Mouse (Mus musculus) ES-Bruce4 (cell line): ENCODE results near the gene Fbxo6. TPM values are rescaled to one million over a fixed set of nuclear protein-coding genes. Genes with fewer than 3 reads are reported as not detected.

ENCODE experiments used
- H3K27ac ChIP-seq: 2 replicates; pipeline ENCODE4 v1.5.1; 2012; ENCODE audit warnings: low read length, inconsistent platforms; ENCODE audit not compliant: insufficient read depth
- H3K27me3 ChIP-seq: 2 replicates; pipeline ENCODE4 v1.6.1; 2012; ENCODE audit warnings: mild to moderate bottlenecking, low read length, inconsistent platforms; ENCODE audit not compliant: control insufficient read depth, poor library complexity, insufficient read depth, severe bottlenecking
- H3K36me3 ChIP-seq: 2 replicates; pipeline ENCODE4 v1.6.1; 2012; ENCODE audit warnings: inconsistent platforms, mild to moderate bottlenecking, low read length, moderate library complexity; ENCODE audit not compliant: control insufficient read depth, poor library complexity, insufficient read depth, severe bottlenecking
- H3K4me1 ChIP-seq: one replicate; pipeline ENCODE4 v1.8.1; 2011; ENCODE audit warnings: low read length; ENCODE audit not compliant: control insufficient read depth, insufficient read depth
- H3K4me3 ChIP-seq: 2 replicates; pipeline ENCODE4 v1.5.1; 2011; ENCODE audit warnings: low read depth, mild to moderate bottlenecking, low read length
- H3K9ac ChIP-seq: 2 replicates; pipeline ENCODE4 v1.6.1; 2012; ENCODE audit warnings: low read depth, mild to moderate bottlenecking, inconsistent platforms; ENCODE audit not compliant: poor library complexity, severe bottlenecking
- H3K9me3 ChIP-seq: replicated peaks from 2 replicates; pipeline ENCODE4 v1.6.1; 2012; ENCODE audit warnings: mild to moderate bottlenecking, low read length, inconsistent platforms; ENCODE audit not compliant: control insufficient read depth, poor library complexity, insufficient read depth, severe bottlenecking
- CTCF ChIP-seq: IDR thresholded peaks from one replicate; pipeline ENCODE4 v1.8.1; 2011; ENCODE audit warnings: low read depth, low read length
- EP300 ChIP-seq: IDR thresholded peaks from 2 replicates; pipeline ENCODE4 v1.6.1; 2011; ENCODE audit warnings: low read depth, low read length; ENCODE audit not compliant: insufficient read depth
- POLR2A ChIP-seq: IDR thresholded peaks from one replicate; pipeline ENCODE4 v1.8.1; 2011; ENCODE audit warnings: low read length; ENCODE audit not compliant: insufficient read depth
- polyA plus RNA-seq: library from polyadenylated mRNA; stranded (reverse); fragments of >200 nt; gene quantifications from 2 replicates; pipeline ENCODE4 v1.2.4, GENCODE M21; 2011; ENCODE audit warnings: low read depth; ENCODE audit not compliant: missing spikeins, insufficient read depth, insufficient read length

Gene Fbxo6
- polyA plus RNA-seq, 1 experiment, result 41.6 TPM

DNA sequence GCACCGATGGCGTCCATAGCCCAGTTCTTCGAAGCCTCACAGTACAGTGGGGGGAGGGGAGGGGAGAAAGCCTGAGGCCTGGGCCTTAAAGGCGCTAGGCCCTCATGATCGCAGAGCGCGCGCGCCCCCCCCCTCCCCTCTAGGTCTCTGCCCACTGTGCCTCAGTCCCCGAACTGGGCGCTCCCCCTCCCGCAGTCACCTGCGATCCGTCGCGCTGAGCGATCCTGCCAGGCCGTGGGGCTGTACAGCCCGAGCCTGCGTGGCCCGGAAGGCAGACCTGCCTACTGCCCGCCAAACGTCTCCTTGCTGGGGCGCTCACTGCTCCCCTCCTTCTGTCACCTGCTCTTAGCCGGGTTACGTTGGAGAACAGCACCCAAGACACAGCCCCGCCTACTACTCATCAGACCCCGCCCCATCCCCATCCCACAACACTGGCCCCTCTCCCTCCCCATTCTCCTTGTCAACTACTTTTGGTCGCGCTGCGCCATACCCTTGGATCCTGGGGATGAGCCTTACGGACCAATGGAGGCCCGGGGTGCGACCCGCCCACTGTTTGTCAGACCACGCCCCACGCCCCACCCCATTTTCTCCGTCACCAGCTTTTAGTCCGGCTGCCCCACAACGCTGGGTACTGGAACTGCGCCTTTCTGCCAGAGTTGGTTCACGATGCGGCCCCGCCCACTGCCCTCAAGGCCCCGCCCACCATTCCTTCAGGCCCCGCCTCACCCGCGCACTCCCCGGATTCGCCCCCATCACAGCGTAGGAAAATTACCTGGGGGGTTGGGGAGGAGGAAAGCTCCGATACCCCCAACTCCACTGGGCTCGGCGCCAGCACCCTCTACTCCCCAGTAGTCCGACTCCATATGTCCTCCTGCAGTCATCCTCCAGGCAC, 7.8 kb upstream of the Fbxo6 start:
- TF ChIP-seq CTCF (peak; percentile 4), POLR2A (no peak), EP300 (0 out of 2 replicates have a peak, but pooled peaks have one; percentile 51)
- Histone ChIP-seq H3K4me1 (peaks cover 5% of the 10 kb centered on the region), H3K9ac (peak overlapping the region; percentile 75), H3K27ac (no peak overlapping the region), H3K36me3 (peaks cover 4% of the 10 kb centered on the region), H3K4me3 (peak overlapping the region; percentile 90), H3K27me3 (no peaks in the 10 kb centered on the region), H3K9me3 (no peaks in the 10 kb centered on the region)

DNA sequence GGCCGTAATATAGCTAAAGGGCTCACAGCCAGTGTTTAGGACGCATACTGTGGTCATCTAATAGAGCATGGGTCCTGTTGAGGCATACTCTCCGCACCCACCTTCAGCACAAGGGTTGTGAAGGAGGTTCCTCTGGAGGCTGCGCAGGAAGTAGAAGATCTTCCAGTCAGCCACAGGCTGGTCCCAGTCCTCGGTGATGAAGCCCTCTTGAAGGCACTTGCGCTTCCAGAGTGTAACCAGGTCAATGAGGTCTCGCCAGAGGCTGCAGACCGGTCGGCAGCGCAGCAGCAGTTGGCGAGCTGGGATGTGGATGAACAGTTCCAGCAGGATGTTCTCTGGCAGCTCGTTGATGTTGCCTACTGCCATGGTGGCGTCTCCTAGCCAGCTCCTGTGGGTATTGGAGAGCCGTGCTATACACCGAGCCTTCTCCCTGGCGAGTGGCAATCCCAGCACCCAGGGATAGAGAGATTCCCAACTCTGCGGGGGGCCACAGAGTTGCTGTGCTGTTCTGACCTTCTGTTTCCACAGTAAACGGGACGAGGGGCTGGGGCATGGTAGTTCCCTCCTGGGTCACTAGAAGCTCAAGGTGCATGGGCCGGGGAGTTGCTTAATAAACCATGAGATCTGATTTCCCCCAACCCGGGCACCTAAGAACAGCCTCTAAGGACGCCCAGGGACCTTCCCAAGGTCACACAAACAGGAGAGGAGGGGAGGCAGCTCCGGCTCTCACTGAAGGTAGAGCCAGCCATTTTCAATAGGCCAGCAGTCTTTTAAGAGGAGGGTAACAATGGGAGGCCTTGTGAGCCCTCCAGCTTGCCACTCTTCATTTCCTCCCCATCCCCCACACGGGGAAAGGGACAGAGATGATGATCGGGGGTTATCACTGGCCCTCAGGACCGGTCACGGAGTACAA, 6.8 kb upstream of the Fbxo6 start:
- peaks cover 6% of the 10 kb centered on the region for H3K36me3 ChIP-seq
- TF ChIP-seq CTCF (no peak), EP300 (0 out of 2 replicates have a peak, but pooled peaks have one; percentile 8), POLR2A (no peak)
- no peak overlapping the region for H3K27ac ChIP-seq
- peak overlapping the region; percentile 75 for H3K9ac ChIP-seq
- H3K4me3 ChIP-seq, result peak overlapping the region; percentile 90
- H3K4me1 ChIP-seq, result peaks cover 5% of the 10 kb centered on the region
- H3K27me3 ChIP-seq, result no peaks in the 10 kb centered on the region
- no peaks in the 10 kb centered on the region for H3K9me3 ChIP-seq

DNA sequence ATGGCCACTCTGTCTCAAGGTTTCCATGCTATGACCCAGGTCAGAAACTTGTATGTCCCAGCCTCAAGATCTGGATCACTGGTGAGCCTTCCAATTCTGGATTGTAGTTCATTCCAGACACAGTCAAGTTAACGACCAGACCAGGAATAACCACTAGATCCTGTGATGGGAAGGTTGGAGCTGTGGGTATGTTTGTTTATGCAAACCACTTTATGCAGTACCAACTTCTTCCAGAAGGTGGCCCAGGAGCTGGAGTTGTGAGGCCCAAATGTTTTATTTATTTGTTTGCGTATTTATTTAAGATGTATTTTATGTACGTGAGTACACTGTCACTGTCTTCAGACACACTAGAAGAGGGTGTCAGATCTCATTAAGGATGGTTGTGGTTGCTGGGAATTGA, 3.0 kb upstream of the Fbxo6 start:
- no peaks in the 10 kb centered on the region for H3K9me3 ChIP-seq
- no peak for TF ChIP-seq POLR2A
- TF ChIP-seq EP300, result no peak
- no peak for TF ChIP-seq CTCF
- no peak overlapping the region for H3K4me3 ChIP-seq
- no peaks in the 10 kb centered on the region for H3K27me3 ChIP-seq
- H3K27ac ChIP-seq, result peak overlapping the region; percentile 16; the same call in 1 of the 2 replicates
- peaks cover 6% of the 10 kb centered on the region for H3K36me3 ChIP-seq
- H3K9ac ChIP-seq, result no peak overlapping the region
- peaks cover 10% of the 10 kb centered on the region for H3K4me1 ChIP-seq

DNA sequence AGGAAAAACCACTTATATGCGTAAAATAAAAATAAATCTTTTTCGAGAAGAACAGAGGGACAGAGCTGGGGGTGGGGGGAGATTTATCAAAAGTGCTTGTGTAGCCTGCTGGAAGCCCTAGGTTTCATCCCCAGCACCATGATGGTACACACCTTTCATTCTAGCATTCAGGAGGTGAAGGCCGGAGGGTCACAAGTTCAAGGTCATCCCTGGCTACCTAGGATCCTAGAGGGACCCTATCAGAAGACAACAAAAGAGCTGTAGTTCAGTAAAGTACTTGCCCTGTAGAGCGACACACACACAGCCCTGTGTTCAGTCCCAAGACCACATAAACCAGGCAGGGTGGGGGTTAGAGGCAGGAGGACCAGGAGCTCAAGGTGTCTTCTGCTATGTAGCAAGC, 2.1 kb upstream of the Fbxo6 start:
- Histone ChIP-seq H3K36me3 (peaks cover 6% of the 10 kb centered on the region), H3K27ac (peak overlapping the region; percentile 34; the same call in 1 of the 2 replicates), H3K9me3 (no peaks in the 10 kb centered on the region), H3K4me3 (no peak overlapping the region), H3K9ac (no peak overlapping the region), H3K27me3 (no peaks in the 10 kb centered on the region), H3K4me1 (peaks cover 10% of the 10 kb centered on the region)
- TF ChIP-seq POLR2A (no peak), CTCF (no peak), EP300 (no peak)

DNA sequence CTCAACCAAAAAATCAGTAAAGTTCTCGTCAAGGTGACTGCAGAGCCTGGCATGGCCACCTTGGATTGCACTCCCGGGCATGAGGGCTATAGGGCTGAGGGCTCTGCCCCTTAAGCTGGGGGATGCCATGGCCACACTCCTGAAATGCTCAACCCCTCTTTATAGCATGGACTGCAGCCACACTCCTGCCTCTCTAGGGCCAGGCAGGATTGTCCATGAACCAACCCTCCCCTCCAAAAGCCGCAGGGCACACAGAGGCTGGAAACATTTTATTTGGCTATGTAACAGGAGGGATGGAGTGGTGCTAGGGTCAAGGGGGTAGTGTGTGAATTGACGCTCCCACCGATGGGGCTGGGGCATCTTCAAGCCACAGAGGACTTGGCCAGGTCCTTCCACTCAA, 607 bp upstream of the Fbxo6 start:
- Histone ChIP-seq H3K9me3 (no peaks in the 10 kb centered on the region), H3K9ac (no peak overlapping the region), H3K4me1 (peaks cover 10% of the 10 kb centered on the region), H3K27me3 (no peaks in the 10 kb centered on the region), H3K27ac (peak overlapping the region; percentile 69), H3K4me3 (no peak overlapping the region), H3K36me3 (peaks cover 6% of the 10 kb centered on the region)
- TF ChIP-seq POLR2A (no peak), CTCF (no peak), EP300 (no peak)

DNA sequence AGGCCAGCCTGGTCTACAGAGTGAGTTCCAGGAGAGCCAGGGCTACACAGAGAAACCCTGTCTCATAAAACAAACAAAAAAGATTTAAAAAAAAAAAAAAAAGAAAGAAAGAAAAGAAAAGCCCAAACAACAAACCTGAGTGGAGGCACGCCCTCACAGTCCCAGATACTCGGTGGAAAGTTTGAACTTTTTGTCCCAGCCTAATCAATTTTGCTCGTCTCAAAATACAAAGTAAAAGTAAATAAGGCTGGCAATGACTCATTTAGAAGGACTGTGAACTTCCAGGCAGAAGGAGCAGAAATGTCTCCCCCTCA, 1.0 kb downstream of the Fbxo6 start:
- peak overlapping the region; percentile 94 for H3K9ac ChIP-seq
- peaks cover 18% of the 10 kb centered on the region for H3K36me3 ChIP-seq
- no peak overlapping the region; the same call in 1 of the 2 replicates for H3K4me3 ChIP-seq
- no peaks in the 10 kb centered on the region for H3K27me3 ChIP-seq
- no peaks in the 10 kb centered on the region for H3K9me3 ChIP-seq
- TF ChIP-seq EP300, result no peak
- TF ChIP-seq POLR2A, result no peak
- TF ChIP-seq CTCF, result no peak
- H3K4me1 ChIP-seq, result peaks cover 8% of the 10 kb centered on the region
- peak overlapping the region; percentile 95 for H3K27ac ChIP-seq
